Mouse (Mus musculus): ENCODE measurements around the gene Ubl7.
A peak's percentile ranks its signal among the peaks of the same experiment; 100 is the strongest.

Gene Ubl7

DNA sequence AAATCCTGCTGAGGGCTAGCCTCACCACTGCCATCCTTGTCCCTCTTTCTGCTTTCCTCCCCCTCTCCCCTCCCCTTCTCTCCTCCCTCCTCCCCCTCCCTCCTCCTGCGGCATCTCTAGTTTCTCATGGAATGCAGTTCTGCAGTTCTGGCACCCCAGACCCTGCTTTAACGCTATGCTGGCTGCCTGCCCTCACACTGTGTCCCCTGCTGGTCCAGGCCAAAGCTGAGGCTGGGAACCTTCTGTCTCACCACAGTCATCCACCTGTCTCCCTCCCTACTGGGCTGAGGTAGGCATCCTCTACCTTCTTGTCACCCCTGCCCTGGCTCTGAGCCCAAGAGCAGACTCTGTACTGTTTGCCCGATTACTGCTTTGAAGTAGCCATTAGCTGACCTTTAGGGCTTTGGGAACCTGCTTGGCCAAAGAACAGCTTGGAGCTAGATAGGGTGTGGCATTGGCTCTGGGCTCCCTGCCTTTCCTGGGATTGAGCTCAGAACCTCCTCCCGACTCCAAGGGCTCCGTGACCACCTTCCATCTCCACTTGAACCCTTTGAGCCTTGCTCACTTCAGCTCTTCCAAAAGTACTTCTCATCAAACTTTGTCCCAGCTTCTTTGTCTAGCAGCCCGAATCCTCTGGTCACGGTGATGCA lies 36.7 kb downstream of the Ubl7 start:
- no peak for DNase-seq (ENCODE audit: low spot score in 2 of 2)

DNA sequence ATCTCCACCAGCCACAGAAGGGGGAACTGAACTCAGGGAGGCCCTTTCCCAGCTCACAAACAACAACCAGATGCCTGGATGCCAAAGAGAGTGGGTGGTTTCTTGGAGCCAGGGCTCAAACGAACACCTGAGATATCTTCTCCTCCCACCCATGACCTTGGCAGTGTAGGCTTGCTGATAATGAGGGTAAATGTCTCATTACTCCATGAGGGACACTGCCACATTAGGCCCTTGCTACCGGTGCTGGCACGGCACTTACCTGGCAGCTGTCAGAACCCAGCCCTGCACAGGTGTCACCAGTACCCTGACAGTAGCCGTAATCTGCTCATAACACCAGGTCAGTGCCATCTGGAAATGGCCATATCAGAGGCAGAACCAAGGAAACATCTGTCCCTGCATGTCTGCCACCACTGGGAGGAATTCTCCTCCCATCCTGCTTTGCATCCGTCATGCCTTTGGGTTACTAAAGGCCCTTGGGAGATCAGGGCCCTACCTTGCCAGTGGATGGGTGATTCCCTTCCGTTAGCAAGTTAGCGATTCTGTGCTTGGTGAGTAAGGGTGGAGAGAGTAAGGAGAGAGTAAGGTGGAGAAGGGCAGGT lies 37.7 kb downstream of the Ubl7 start:
- no peak for DNase-seq (ENCODE audit: low spot score in 2 of 2)

DNA sequence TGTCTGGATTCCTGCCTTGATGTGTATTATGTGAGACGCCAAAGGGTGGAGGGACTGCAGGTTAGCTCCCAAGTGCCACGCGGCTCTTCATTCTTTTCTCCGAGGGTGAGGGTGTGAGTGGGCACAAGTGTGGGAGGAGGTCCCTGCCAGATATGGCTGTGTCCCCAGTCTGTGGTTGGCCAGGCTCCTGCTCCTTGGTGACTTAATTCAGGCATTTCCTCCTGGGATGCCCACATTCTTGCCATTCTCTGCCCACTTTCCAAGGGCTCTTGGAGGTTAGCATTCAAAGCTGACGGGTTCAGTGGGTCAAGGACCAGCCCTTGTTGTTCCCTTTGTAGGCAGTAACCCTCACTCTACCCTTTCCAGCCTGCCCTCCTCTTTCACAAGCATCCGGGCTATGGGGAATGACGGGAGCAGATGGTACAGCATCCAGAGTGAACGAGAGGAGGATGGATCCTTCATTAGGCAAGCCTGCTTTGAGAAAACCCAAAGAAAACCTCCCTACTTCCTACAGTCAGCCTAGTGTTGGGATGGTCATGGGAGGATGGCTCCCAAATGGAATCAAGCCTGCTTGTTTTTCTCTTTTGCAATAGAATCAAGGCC lies 38.4 kb downstream of the Ubl7 start:
- no peak for DNase-seq (ENCODE audit: low spot score in 2 of 2)

DNA sequence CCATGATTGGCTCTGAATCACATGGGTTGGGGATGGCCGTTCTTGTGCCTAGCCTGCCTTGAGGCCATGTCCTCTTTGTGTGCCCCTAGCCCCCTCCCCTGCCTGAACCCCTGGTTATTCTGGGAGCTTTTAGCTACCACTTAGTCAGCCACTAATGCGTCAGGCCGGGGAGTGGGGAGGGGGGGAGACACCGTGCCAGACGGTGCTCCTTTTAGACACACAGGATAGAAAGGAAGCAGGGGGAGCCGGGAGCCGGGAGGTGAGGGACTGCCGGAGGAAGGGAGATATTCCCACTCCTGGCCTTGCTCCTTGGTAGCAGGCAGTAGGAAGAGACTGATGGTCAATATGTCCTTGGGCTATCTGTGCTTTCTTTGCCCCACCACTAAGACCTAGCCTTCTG lies 39.1 kb downstream of the Ubl7 start:
- DNase-seq (ENCODE audit: low spot score in 2 of 2): no peak

DNA sequence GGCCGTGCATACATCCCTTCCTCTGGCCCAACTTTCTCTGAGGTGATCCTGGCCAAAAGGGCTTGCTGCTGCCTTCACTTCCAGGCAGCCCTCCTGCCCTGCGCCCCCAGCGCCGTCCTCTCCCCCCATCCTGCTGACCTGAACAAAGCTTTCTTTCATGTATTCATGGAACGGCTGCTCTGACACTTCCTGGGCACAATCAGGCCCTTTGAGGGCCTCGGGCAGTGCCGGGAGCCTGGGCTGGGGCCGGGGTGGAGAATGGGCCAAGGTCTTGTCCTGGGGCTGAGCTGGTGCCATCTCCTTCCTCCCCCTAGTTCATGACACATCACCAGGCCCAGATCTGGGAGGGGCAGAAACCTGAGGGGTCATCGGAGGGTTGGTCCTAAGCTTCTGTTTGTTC lies 39.7 kb downstream of the Ubl7 start:
- DNase-seq (ENCODE audit: low spot score in 2 of 2): peak; percentile 66 to 69

DNA sequence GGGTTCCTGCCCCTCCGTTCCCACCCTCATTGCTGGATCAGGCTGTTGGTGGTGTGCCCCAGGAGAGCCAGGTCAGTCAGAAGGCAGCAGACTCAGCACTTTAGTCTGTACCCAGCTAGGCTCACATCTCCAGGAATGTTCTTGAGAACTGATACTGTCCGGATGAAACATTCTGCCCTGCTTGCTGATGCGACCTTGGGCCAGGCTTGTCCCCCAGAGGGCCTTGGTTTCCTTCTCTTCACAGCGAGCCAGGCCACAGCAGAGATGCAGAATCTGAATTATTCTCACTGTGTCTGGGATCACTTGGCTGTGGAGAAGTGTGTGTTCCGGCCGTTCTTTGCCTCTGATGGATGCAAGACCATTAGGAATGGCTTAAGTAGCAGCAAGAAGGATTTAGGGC lies 41.2 kb downstream of the Ubl7 start:
- no peak for DNase-seq (ENCODE audit: low spot score in 2 of 2)

DNA sequence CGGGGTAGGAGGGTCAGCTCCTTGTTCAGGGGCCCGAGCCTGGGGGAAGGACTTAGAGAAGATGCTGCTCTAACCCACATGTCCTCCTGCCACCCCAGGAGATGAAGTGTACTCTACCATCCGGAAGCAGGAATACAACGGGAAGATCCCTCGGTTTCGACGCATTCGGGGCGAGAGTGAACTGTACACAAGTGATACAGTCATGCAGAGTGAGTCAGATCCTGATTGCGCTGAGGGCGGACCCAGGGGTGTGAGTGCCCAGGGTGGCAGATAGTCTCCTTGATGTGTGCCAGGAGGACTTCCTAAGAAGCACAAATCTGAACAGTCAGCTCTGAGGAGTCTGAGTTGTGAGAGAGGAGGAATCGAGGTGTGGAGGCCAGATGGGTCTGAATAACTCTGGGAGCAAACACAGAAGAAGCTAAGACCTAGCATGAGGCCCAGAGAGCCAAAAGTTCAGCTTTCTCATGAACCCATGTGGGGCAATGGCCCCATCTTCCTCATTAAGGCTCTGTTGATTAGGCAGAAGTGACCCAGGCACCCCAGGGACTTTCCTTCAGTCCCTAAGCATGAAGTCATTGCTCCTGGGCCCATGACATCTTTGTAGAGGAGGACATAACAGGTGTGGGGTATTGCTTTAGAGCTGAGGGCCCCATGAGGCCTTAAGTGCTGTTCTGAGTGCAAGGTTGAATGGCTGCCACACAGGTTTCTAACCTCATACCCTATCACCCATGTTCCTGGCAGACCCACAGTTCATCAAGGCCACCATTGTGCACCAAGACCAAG lies 44.4 kb downstream of the Ubl7 start:
- no peak for DNase-seq (ENCODE audit: low spot score in 2 of 2)

DNA sequence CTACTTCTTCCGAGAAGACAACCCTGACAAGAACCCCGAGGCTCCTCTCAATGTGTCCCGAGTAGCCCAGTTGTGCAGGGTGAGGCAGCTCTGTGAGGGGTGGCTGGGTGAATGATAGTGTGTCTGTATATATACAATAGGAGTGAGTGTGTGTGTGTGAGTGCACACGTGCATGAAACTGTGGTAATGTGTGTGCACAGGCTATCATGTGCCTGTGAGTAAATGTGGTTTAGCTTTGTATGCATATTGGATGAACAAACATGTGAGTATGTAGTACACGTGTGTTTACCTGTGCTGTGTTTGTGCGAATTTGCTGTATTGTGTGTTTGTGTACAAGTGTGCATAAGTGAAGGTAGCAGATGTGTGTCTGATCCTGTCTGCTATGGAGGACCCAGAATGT lies 45.0 kb downstream of the Ubl7 start:
- DNase-seq (ENCODE audit: low spot score in 2 of 2): no peak

DNA sequence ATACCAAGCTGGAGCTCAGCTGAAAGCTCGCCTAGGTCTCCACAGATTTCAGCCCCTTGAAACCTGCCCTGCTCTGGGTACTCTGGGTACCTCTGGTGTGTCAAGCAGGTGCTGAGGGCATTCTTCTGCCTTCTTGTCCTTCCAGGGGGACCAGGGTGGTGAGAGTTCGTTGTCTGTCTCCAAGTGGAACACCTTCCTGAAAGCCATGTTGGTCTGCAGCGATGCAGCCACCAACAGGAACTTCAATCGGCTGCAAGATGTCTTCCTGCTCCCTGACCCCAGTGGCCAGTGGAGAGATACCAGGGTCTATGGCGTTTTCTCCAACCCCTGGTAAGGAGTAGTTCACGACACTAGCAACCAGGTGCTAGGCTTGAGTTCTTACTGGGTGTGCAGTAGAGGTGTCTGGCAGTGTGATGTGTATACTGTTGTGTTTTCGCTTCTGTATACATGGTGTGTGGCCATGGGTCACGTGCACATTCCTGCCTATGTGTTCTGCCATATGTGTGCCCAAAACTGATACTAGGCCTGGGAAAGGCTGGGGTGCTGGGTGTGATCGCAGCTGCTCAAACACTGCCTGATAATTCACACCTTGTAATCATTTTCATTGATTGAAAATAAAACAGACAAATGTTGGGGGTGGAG lies 45.5 kb downstream of the Ubl7 start:
- DNase-seq (ENCODE audit: low spot score in 2 of 2): no peak

DNA sequence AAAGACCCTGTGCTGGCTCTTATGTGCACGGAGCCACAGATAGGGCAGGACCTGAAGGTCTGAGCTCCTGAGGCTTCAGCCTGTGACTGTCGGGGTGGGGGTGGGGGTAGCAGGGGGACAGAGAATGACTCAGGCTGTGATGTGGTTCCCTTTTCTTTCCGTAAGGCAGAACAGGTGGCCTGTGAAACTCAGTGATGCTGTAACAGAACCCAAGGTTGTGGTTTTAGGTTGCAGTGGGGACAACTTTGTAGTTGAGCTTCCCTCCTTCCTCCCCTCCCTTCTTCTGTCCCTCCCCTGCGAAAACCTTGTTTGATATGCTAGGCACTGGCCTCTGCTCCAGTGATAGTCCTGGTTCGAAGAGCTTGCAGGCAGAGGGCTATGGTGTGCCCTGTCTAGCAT lies 46.1 kb downstream of the Ubl7 start:
- no peak for DNase-seq (ENCODE audit: low spot score in 2 of 2)

DNA sequence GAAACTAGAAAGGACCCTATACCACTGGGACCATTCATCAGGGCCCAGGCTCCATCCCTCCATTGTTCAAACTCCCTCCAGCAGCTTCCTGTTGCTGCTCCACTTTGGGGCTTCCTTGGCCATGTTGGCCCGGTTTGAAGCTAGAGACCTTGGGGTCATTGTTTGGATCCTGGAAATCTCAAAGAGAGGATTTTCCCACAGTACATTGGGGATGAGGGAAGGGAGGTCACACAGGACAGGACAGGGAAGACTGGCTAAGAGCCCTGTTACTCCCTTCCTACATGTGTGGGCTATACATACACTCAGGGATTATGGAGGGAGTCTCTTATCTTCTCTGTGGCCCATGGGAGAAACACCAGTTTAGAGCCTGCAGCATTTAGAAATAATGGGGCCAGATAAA lies 47.8 kb downstream of the Ubl7 start:
- DNase-seq (ENCODE audit: low spot score in 2 of 2): no peak

DNA sequence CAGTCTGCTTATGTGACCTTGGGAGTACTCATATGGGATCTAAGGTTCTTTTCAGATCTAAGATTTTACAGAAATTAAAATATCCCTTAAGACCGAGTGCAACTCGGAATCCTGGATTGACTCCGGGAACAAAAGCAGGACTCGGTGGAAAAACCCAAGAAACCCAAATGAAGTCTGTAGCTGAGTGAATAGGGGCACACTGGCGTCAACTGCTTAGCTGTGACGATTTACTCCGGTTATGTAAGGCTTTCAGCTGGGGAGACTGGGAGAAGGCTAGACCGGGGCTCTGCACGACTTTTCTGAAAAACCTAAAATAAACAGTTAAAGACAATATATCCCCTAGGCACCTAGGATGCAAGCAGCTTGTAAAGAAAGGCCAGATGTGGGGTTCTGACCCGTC lies 48.6 kb downstream of the Ubl7 start:
- no peak for DNase-seq (ENCODE audit: low spot score in 2 of 2)

DNA sequence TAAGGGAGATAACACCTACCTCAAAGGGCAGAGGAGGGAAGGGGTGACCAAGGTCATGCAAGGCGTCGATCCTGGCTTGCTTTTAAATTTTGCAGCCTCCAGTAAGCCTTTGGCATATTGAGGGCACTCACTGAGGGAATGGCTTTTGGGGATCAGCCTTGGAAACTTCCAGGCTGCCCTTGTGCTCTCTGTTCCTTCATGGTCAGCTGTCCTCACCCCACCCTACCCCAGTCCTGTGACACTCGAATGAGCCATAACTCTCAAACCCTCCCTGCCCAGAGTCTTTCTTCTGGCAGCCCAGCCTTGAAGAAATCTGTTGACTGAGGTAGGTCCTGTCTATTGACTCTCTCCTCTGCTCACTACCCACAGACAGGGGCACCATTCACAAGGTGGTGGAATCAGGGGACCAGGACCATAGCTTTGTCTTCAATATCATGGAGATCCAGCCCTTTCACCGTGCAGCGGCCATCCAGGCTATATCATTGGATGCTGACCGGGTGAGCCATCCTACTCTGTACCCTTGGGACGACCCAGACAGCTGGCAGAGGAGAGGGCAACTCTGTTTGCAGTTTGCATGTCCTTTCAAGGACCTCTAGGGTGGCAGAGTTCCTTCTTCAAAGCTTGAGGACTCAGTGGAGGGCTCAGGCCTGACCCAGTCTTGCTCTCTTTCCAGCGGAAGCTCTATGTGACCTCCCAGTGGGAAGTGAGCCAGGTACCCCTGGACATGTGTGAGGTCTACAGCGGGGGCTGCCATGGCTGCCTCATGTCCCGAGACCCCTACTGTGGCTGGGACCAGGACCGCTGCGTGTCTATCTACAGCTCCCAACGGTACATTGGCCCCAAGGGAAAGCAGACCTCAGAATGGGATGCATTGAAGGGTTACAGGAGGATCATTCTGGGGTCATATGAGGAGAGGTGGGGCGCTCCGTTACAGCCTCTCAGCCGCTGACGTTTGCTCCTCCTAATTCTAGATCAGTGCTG lies 49.4 kb downstream of the Ubl7 start:
- no peak for DNase-seq (ENCODE audit: low spot score in 2 of 2)

DNA sequence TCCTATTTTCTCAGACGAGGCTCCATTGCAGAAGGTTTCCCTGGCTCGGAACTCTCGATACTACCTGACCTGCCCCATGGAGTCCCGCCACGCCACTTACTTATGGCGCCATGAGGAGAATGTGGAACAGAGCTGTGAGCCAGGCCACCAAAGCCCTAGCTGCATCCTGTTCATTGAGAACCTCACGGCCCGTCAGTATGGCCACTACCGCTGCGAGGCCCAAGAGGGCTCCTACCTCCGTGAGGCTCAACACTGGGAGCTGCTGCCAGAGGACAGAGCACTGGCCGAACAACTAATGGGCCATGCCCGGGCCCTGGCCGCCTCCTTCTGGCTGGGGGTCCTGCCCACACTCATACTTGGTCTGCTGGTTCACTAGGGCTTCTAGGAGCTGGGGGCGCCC lies 50.4 kb downstream of the Ubl7 start:
- no peak for DNase-seq (ENCODE audit: low spot score in 2 of 2)

DNA sequence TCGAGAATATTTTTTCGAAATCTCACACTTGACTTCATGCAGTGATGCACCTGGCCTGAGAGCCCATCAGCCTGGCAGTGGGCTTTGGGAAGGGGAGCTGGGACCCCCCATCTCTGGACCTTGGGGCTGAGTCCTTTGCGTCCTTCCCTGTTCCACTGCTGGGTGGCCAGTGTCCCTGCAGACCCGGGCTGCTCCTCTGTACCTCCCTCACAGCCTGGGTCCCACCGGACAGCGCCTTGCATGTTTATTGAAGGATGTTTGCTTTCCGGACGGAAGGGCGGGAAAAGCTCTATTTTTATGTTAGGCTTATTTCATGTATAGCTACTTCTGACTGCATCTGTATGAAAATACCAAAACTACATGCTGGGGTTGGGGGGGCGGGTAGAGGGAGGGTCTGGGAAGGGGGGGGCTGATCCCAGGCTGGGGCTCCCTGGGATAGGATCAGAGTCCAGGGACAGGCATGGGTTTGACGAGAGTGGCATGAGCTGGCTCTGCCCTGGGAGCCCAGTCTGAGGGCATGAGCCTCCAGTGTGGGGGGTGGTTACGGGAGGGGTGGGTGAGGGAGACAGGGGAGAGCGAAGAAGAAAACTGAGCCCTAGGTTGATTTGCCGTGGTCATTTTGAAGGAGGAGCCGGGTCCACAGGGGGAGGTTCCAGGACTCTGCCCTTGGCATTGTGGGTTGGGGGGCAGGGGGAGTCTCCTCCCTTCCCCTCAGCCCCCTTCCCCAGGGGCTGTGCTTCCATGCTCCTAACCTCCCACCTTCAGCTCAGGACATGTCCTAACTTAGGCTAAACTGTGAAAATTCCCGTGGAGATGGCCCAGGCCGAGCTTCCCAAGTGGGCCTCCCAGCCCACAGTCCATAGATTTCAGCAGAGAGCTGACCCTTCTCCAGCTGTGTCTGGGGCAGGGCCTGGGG lies 51.3 kb downstream of the Ubl7 start:
- no peak for DNase-seq (ENCODE audit: low spot score in 2 of 2)

DNA sequence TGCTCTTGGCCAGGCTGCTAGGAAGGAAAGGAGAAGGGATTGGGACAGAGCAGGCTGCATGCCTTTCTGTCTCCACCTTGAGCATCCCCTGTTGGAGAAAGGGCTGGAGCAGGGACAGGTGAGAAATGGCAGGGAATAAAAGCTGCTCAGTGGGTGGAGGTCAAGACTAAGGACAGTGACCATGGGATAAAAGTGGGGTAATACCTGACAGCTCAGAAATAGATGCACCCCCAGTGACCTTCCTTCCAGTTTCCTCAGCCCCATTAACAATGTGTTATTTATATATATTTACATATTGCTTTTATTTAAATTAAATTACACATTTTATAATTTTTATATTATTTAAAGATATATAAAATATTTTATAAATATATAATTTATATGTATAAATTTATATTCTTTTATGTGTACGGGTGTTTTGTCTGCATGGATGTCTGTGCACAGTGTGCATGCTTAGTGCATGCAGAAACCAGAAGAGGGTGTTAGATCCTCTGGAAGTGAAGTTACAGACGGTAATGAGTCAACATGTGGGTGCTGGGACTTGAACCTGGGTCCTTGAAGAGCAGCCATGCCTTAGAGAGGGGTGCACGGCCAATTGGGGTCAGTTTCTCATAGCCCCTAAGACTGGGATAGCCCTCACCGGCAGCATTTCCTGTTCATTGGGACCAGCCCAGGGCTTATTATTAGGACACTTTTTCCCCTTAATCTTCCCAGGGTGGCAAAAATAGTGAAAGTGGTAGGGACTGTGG lies 52.6 kb downstream of the Ubl7 start:
- DNase-seq (ENCODE audit: low spot score in 2 of 2): no peak

DNA sequence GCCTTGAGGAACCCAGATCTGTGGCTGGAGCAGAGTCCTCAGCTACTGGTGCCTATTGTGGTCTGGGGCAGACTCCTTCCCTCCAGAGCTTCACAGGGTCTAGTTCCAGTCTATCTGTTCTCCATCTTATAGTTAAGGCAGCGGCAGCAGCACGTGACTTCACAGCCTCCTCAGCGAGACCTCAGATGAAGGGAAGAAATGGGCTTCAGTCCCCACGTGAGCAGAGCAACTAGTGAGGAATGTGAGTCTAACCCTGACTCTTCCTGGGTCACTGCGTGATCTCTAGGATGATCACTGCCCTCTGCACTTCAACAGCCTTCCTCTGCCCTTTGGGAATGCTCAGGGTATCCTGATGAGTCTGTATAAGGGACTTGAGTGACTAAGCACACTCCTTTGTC lies 53.2 kb downstream of the Ubl7 start:
- no peak for DNase-seq (ENCODE audit: low spot score in 2 of 2)

DNA sequence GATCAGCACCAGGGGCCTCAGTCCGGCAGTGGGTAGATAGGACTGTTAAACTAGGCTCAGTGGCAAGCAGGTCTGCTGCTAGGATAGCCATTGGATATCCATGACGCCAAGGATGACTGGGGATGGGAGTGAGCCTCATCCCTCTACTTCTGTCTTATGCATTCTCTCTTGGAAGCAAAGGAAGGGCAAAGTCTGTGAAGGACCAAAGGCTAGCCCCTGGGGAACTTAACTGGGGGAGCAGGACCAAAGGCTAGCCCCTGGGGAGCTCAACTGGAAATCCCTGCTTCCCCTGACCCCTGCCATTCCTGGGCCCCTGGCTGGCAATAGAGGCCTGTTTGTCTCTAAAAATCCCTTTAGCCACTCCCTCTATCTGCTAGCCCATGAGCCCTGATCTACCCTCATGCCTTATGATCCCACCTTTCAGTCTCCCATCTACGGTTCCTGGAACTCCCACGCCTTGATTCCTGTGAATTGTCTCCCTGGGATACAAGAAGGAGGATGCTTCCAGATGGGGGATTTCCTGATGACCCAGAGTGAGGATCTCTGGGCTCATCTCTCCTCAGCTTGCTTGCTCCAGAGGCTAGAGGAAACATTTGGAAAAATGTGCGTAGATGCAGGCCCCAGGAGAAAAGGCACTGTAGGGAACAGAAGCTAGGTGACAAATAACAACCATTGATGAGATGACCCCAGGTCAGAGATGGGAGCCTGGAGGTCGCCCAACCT lies 53.9 kb downstream of the Ubl7 start:
- DNase-seq (ENCODE audit: low spot score in 2 of 2): no peak

All from left cerebral cortex, adult 9 months (tissue).